Mouse (Mus musculus) kidney, postnatal 10 days (tissue): Measurements from ENCODE around the gene Tbc1d8.

Experiments
- DNase-seq: peaks from one replicate; pipeline ENCODE4 v3.0.0; 2021; ENCODE audit warnings: mixed read lengths

Gene Tbc1d8

DNA sequence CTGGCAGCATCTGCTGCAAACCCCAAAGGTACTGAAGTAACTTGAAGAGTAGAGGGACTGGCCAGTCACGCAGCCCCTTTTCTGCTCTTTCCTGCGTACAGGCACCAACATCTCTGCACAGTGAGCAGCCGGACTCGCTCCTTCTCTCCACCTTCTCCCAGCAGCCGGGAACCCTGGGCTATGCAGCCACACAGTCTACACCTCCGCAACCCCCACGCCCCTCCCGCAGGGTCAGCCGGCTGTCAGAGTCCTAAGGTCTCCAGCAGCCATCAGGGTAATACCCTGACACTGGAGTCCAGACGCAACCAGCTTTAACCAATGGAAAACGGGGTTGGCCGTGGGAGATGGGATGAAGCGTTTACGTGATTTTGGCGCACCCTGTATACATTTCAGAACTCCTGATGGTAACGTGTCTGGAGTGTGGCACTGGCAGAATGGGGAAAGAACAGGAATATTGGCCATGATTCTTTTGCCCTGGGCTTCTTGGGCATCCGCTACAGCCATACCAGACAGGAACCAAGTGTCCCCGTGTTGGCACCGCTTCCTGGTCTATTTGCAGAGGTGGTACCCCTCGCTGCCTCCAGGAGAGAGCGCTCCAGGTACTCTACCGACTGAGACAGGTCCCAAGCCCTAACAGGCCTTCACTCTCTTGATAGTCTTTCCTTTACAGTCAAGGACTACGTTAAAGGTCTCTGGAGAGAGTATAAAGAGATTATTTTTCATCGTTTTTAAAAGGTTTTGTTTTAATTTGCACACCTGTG, 116.6 kb downstream of the Tbc1d8 start:
- peak; percentile 25 for DNase-seq

DNA sequence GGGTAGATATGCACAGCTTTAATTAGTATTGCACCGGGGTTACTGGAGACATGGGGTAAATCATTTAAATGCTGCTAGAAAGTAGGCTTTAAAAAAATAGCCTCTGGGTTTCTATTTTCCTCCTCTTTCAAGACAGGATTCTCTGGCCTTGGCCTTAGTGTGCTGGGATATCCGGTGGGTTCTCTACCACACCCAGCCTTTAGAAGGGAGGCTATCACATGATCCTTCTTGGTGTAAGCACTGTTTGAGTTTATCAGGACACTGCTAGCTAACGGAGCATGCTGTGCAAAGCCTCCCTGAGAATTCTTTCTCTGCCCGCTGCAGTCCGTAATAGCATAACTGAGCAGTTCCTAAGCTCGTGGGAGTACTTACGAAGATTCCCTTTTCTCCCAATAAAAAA, 129.1 kb downstream of the Tbc1d8 start:
- no peak for DNase-seq

GRCm38 (mm10) chr1:39349001-39349400, 129.6 kb downstream of the Tbc1d8 start:
- no peak for DNase-seq

DNA sequence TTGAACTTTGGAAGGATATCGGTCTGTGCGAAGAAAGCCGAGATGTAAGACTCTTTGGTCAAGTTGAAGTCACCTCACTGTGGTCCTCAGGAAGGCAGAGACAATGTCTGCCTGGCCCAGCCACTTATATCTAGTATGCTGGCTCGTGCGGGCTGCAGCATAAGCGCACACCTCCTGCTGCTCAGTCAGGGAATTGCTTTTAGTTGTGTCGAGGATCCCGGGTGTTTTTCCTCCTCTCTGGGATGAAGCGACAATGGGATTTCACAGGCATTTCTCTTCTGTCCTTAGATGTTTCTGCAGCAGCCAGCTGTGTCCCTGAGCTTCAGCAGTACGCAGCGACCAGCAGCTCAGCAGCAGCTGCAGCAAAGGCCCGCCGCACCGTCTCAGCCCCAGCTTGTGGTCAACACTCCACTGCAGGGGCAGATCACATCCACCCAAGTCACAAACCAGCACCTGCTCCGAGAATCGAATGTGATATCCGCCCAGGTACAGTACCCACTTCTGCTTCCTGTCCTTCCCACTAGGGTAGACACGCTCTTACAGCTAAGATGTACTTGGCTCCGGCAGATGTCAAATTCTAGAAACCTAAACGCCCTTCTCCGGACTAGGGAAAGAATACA, 133.5 kb downstream of the Tbc1d8 start:
- DNase-seq, result peak; percentile 42

DNA sequence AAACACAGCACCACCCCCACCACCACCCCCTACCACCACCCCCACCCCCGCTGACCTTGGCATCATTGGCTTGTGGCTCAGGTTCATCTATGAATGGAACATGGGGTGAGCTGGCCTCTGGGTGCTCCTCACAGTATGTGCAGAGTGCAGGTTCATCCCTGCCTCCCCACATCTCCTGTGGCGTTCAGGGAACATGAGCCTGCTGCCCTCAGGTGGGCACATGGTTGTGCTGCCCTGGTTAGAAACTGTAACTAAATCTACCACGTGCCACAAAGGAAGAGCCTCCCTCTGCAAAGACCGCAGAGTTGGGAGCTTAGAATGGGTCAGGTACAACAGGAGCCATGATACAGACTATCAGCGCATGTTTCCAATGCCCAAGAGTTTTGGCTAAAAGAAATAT, 135.3 kb downstream of the Tbc1d8 start:
- DNase-seq, result no peak

GRCm38 (mm10) chr1:39341807-39342206, 136.7 kb downstream of the Tbc1d8 start:
- peak; percentile 43 for DNase-seq

- peak; percentile 65 for DNase-seq
These were observed 137.9 kb downstream of the Tbc1d8 start for GRCm38 (mm10) chr1:39340647-39341046.

GRCm38 (mm10) chr1:39340156-39340555, 138.4 kb downstream of the Tbc1d8 start:
- DNase-seq, result no peak

DNA sequence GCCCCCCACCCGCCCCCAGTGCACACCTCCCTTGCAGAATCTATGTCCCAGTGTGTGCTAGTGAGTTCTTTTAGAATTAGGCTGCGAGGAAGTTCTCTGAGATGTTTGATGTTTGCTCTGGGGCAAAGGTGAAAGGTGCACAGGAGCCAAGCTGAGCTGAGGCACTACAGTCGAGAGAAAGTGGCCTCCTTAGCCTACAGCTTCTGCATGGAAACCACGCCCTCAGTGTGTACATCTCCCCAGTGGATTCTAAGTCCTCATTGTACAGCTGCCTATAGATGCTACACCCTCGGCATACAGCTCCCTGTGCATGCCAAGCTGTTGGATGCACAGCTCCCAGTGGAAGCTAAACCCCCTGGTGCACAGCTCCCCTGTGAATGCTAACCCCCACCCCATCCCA, 139.1 kb downstream of the Tbc1d8 start:
- DNase-seq, result no peak

- DNase-seq, result no peak
These were observed 139.7 kb downstream of the Tbc1d8 start for GRCm38 (mm10) chr1:39338831-39339230.

DNA sequence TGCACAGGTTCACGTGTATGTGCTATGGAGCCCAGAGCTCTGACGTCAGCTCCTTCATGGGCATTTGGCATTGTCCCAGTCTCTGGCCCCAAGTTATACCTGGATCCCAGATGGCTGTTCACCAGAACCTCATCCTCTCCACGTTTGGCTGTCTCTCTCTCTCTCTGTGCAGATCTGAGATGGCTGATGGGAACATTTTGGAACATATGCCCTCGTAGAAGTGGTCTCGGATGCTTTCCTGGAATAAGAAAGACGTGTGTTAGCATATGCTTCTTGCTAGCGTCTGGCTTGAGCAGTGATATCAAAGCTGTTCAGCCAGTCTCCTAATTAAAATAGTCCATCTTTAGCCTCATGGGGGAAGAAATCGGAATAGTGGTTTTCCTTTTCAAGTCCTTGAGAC, 141.8 kb downstream of the Tbc1d8 start:
- no peak for DNase-seq

- DNase-seq, result no peak
These were observed 142.9 kb downstream of the Tbc1d8 start for GRCm38 (mm10) chr1:39335561-39336196.

- no peak for DNase-seq
These were observed 146.1 kb downstream of the Tbc1d8 start for GRCm38 (mm10) chr1:39332456-39332855.

DNA sequence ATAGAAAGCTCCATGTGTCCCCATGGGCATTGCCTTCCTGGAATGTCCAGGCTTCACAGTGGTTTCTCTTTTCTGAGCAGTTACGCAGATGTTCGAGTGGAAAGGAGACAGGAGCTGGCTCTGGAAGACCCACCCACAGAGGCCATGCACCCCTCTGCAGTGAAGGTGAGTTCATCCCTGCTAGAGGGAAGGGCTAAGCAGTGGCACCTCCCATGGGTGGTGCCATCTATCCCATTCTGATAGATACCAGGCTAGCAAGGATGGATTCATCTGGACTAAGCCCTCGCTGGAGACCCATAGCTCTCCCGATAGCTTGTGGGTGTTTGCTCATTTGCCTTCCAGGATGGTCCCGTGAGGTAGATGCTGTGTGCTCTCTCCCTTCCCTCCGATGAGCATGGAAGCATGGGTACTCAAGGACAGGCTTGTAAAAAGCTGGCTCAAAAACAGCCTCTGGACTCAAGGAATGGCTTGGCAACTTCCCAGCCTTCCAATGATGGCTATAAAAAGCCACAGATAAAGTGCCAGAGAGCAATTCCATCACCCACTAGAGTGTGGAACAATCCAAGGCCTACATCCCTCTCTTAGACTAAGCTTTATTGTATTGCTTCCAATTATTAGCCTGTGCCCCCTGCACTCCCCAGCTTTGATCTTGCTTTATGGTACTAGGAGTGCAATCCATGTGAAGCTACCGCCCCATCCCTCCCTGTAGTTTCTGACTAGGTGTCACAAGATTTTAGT, 147.5 kb downstream of the Tbc1d8 start:
- DNase-seq, result no peak

DNA sequence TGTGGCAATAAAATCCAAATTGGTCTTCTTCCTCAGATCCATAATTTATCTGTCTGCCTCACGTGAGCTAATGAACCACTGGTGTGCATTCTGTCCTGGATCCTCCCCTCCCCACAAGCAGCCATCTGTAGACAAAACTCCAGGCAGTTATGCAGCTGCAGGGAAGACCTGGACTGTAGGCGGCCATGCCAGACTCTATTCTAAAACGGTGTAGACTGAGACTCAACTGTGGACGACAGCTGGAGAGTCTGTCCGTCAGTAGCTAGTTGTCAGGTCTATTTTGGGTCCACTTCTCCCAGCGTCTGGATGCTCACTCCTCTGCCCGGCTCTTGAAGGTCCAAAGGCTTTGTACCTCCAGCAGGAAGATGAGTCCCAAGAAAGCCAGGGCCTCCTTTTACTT, 151.0 kb downstream of the Tbc1d8 start:
- DNase-seq, result no peak

- DNase-seq, result no peak
These were observed 153.3 kb downstream of the Tbc1d8 start for GRCm38 (mm10) chr1:39325228-39325627.

GRCm38 (mm10) chr1:39321954-39322353, 156.6 kb downstream of the Tbc1d8 start:
- DNase-seq, result no peak
